Mouse (Mus musculus): Measurements from ENCODE around the gene BC016579.

- TF ChIP-seq MAX (IDR thresholded peaks at IDR 0.05), result no peak
- no peak for TF ChIP-seq CEBPB (IDR thresholded peaks at IDR 0.05; ENCODE audit: low read depth)
- TF ChIP-seq CTCF (IDR thresholded peaks at IDR 0.05; ENCODE audit: control insufficient read depth, insufficient read depth, insufficient read length), result no peak
- TF ChIP-seq USF1 (IDR thresholded peaks at IDR 0.05; ENCODE audit: low read depth), result no peak
These were observed 60.2 kb downstream of the BC016579 start for GRCm38 (mm10) chr16:45593656-45594055.

All from C2C12 (cell line).